Mouse (Mus musculus) liver, embryonic 14.5 days (tissue): ENCODE results near the gene Fgfrl1.

Experiments
- CTCF ChIP-seq: IDR thresholded peaks from 2 replicates; pipeline ENCODE4 v1.5.1; 2016; ENCODE audit warnings: antibody characterized with exemption, low read depth, control low read depth
- EP300 ChIP-seq: IDR thresholded peaks from 2 replicates; pipeline ENCODE4 v1.6.1; 2016; ENCODE audit warnings: antibody characterized with exemption, low read depth

GRCm38 (mm10) chr5:108695861-108696260 is 3.7 kb downstream of the Fgfrl1 start:
- TF ChIP-seq CTCF = no peak
- no peak for TF ChIP-seq EP300
